Mouse (Mus musculus) limb, embryonic 15.5 days (tissue): ENCODE results near the gene Trim72. TPM values are rescaled to one million over a fixed set of nuclear protein-coding genes. Genes with fewer than 3 reads are reported as not detected.
"Not testable (repeated sequence)": the region's sequence is repeated elsewhere in the genome, so short reads cannot be mapped to it uniquely, and the experiment has no call there.

Experiments
- ATAC-seq: fragments of 200-750 bp; cut with Nextera tagmentation; 2 replicates; pipeline ENCODE4 v1.8.0; 2017; ENCODE audit warnings: low read depth, moderate TSS enrichment; ENCODE audit not compliant: insufficient number of reproducible peaks, low FRiP score, low TSS enrichment
- H3K27ac ChIP-seq: fragments of 300-500 bp; sonication (generic); 2 replicates; pipeline ENCODE4 v1.5.1; 2015; ENCODE audit warnings: moderate library complexity, mild to moderate bottlenecking, inconsistent platforms
- H3K27me3 ChIP-seq: fragments of 300-500 bp; sonication (generic); 2 replicates; pipeline ENCODE4 v1.6.1; 2015; ENCODE audit warnings: inconsistent platforms
- H3K36me3 ChIP-seq: fragments of 300-500 bp; sonication (generic); 2 replicates; pipeline ENCODE4 v1.6.1; 2015; ENCODE audit warnings: inconsistent platforms
- H3K4me1 ChIP-seq: fragments of 300-500 bp; sonication (generic); 2 replicates; pipeline ENCODE4 v1.6.1; 2015; ENCODE audit warnings: inconsistent platforms
- H3K4me2 ChIP-seq: fragments of 300-500 bp; sonication (generic); 2 replicates; pipeline ENCODE4 v1.6.1; 2015; ENCODE audit warnings: mild to moderate bottlenecking, inconsistent platforms
- H3K4me3 ChIP-seq: fragments of 300-500 bp; sonication (generic); 2 replicates; pipeline ENCODE4 v1.5.1; 2015; ENCODE audit warnings: mild to moderate bottlenecking, inconsistent platforms
- H3K9ac ChIP-seq: fragments of 300-500 bp; sonication (generic); 2 replicates; pipeline ENCODE4 v1.6.1; 2015; ENCODE audit warnings: inconsistent platforms
- H3K9me3 ChIP-seq: fragments of 300-500 bp; sonication (generic); 2 replicates; pipeline ENCODE4 v1.6.1; 2016; ENCODE audit warnings: inconsistent platforms
- WGBS: fragments of 180-500 bp; shearing (Covaris S2); methylation state at CpG from one replicate; pipeline ENCODE4 v1.1.7; 2015; 5-methylcytosine and 5-hydroxymethylcytosine counted together
- polyA plus RNA-seq: library from polyadenylated mRNA; unstranded; fragments of >200 nt; fragmentation: Nextera tagmentation; extraction: Ambion mirVana; gene quantifications from 2 replicates; pipeline ENCODE4 v1.2.1, GENCODE M21; 2015

Gene Trim72
- polyA plus RNA-seq, 1 experiment from 2014 or later, result 3.1 TPM

GRCm38 (mm10) chr7:128013116-128013515, 9.4 kb downstream of the Trim72 start:
- 86% methylated on average over 13 of the region's 13 CpGs for WGBS
- H3K4me2 ChIP-seq, result no peak overlapping the region

GRCm38 (mm10) chr7:128016134-128016533, 12.4 kb downstream of the Trim72 start:
- H3K27ac ChIP-seq, H3K4me2 ChIP-seq, H3K4me3 ChIP-seq, H3K9ac ChIP-seq, H3K27me3 ChIP-seq, H3K9me3 ChIP-seq, H3K4me1 ChIP-seq, ATAC-seq, H3K36me3 ChIP-seq: not testable (repeated sequence)
- WGBS, result 80% methylated on average over 5 of the region's 5 CpGs

More at GRCm38 (mm10) chr7:128013116-128013515, 9.4 kb downstream of the Trim72 start:
- H3K27ac ChIP-seq, result no peak overlapping the region
- H3K4me1 ChIP-seq, result peaks cover 10% of the 10 kb centered on the region; the same call in 1 of the 2 replicates
- H3K9ac ChIP-seq, result no peak overlapping the region
- H3K9me3 ChIP-seq, result no peaks in the 10 kb centered on the region
- no peak for ATAC-seq
- H3K36me3 ChIP-seq, result no peaks in the 10 kb centered on the region
- H3K27me3 ChIP-seq, result peaks cover 10% of the 10 kb centered on the region
- H3K4me3 ChIP-seq, result no peak overlapping the region

DNA sequence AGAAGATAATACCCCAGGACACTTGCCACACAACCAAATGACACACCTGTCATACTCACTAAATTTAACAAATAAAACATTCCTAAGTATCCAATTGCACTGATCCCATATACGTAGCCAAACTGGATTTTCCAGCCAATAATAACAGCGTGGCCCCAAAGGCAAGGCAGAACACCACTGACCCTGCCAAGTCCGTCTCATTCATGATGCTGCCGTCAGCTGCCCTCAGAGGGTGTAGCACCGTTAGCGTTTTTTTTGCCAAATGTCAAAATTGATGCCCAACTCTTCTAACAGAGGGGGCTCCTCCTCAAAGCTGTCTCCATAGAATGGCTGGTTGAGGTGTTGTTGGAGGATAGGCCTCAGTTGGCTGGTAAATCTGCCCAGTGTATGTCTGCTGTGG, 12.9 kb downstream of the Trim72 start:
- WGBS, result 61% methylated on average over 6 of the region's 6 CpGs
- ATAC-seq, result no peak

GRCm38 (mm10) chr7:128018275-128018674, 14.5 kb downstream of the Trim72 start:
- H3K4me3 ChIP-seq, result no peak overlapping the region
- no peaks in the 10 kb centered on the region for H3K27me3 ChIP-seq
- 89% methylated on average over 3 of the region's 3 CpGs for WGBS
- no peaks in the 10 kb centered on the region for H3K36me3 ChIP-seq
- H3K4me1 ChIP-seq, result 0 out of 2 replicates have a peak, but pooled peaks cover 5% of the 10 kb centered on the region
- H3K4me2 ChIP-seq, result no peak overlapping the region
- no peak overlapping the region for H3K27ac ChIP-seq
- H3K9me3 ChIP-seq, result no peaks in the 10 kb centered on the region
- H3K9ac ChIP-seq, result no peak overlapping the region
- no peak for ATAC-seq

More for the DNA sequence above, 12.9 kb downstream of the Trim72 start:
- H3K9me3 ChIP-seq, result no peaks in the 10 kb centered on the region
- no peak overlapping the region for H3K4me2 ChIP-seq
- 0 out of 2 replicates have a peak, but pooled peaks cover 5% of the 10 kb centered on the region for H3K4me1 ChIP-seq
- no peaks in the 10 kb centered on the region for H3K27me3 ChIP-seq
- no peak overlapping the region for H3K27ac ChIP-seq
- no peak overlapping the region for H3K4me3 ChIP-seq
- no peaks in the 10 kb centered on the region for H3K36me3 ChIP-seq
- no peak overlapping the region for H3K9ac ChIP-seq

GRCm38 (mm10) chr7:128019187-128019586, 15.4 kb downstream of the Trim72 start:
- 0 out of 2 replicates have a peak, but pooled peaks cover 5% of the 10 kb centered on the region for H3K4me1 ChIP-seq
- H3K27me3 ChIP-seq, result no peaks in the 10 kb centered on the region
- no peak overlapping the region for H3K9ac ChIP-seq
- no peak for ATAC-seq
- WGBS, result 83% methylated on average over 2 of the region's 2 CpGs
- H3K4me2 ChIP-seq, result no peak overlapping the region
- H3K36me3 ChIP-seq, result no peaks in the 10 kb centered on the region
- no peak overlapping the region for H3K4me3 ChIP-seq
- H3K9me3 ChIP-seq, result no peaks in the 10 kb centered on the region
- H3K27ac ChIP-seq, result no peak overlapping the region

DNA sequence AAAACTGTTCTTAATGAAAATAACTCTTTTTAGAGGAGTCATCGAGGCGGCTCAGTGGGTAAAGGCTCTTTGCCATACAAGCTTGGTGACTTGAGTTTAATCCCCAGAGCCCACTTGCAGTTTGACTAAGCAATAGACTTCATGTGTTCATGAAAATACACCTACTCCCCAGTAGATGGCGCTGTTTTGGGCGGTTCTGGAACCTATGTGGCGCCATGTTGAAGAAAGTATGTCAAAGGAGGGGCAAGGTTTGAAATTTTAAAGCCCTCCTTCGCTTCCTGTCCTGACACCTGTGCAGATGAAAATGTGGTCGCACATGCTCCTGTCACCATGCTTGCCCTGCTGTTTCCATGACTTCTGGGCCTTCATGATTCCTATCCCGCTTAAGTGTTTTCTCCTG, 19.2 kb downstream of the Trim72 start:
- no peak overlapping the region for H3K4me2 ChIP-seq
- H3K9ac ChIP-seq, result no peak overlapping the region
- H3K27me3 ChIP-seq, result no peaks in the 10 kb centered on the region
- H3K36me3 ChIP-seq, result no peaks in the 10 kb centered on the region
- no peaks in the 10 kb centered on the region for H3K4me1 ChIP-seq
- 65% methylated on average over 8 of the region's 8 CpGs for WGBS
- no peak overlapping the region for H3K4me3 ChIP-seq
- no peak for ATAC-seq
- no peak overlapping the region for H3K27ac ChIP-seq
- no peaks in the 10 kb centered on the region for H3K9me3 ChIP-seq

DNA sequence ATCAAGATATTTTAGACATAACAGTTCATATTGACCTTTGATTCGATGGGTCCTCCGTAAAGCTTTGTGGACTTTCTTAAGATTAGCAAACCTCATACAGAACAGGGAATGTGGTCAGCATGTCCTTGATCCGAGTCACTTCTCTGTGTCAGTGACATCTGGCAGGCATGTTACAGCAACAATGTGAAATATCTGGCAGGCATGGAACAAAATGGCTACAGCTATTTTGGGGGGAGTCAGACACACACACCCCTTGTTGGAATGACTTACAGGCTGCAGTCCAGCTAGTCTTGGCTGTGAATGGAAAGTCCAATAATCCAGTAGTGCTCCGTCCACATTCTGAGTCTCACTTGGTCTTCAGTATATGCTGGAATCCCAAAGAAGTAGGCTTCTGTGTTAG, 19.8 kb downstream of the Trim72 start:
- Histone ChIP-seq H3K36me3 (no peaks in the 10 kb centered on the region), H3K27me3 (no peaks in the 10 kb centered on the region), H3K4me3 (no peak overlapping the region), H3K4me1 (no peaks in the 10 kb centered on the region), H3K9me3 (no peaks in the 10 kb centered on the region), H3K4me2 (no peak overlapping the region), H3K27ac (no peak overlapping the region), H3K9ac (no peak overlapping the region)
- 85% methylated on average over 4 of the region's 4 CpGs for WGBS
- ATAC-seq, result no peak

GRCm38 (mm10) chr7:128024364-128024763, 20.6 kb downstream of the Trim72 start:
- Histone ChIP-seq H3K9me3 (no peaks in the 10 kb centered on the region), H3K27me3 (no peaks in the 10 kb centered on the region), H3K36me3 (no peaks in the 10 kb centered on the region), H3K27ac (no peak overlapping the region), H3K4me3 (no peak overlapping the region), H3K4me1 (no peaks in the 10 kb centered on the region), H3K9ac (no peak overlapping the region), H3K4me2 (no peak overlapping the region)
- no peak for ATAC-seq
- 89% methylated on average over 9 of the region's 9 CpGs for WGBS

GRCm38 (mm10) chr7:128024932-128025331, 21.2 kb downstream of the Trim72 start:
- no peak for ATAC-seq
- H3K4me3 ChIP-seq, result no peak overlapping the region

GRCm38 (mm10) chr7:128025381-128025780, 21.6 kb downstream of the Trim72 start:
- H3K4me3 ChIP-seq, result no peak overlapping the region
- H3K27me3 ChIP-seq, result no peaks in the 10 kb centered on the region
- no peaks in the 10 kb centered on the region for H3K9me3 ChIP-seq
- no peak overlapping the region for H3K4me2 ChIP-seq
- H3K4me1 ChIP-seq, result no peaks in the 10 kb centered on the region
- no peak for ATAC-seq
- H3K9ac ChIP-seq, result no peak overlapping the region
- no peak overlapping the region for H3K27ac ChIP-seq
- WGBS, result 76% methylated on average over 4 of the region's 4 CpGs
- H3K36me3 ChIP-seq, result no peaks in the 10 kb centered on the region

More at GRCm38 (mm10) chr7:128024932-128025331, 21.2 kb downstream of the Trim72 start:
- H3K9me3 ChIP-seq, result no peaks in the 10 kb centered on the region
- H3K36me3 ChIP-seq, result no peaks in the 10 kb centered on the region
- H3K27me3 ChIP-seq, result no peaks in the 10 kb centered on the region
- no peak overlapping the region for H3K4me2 ChIP-seq
- H3K4me1 ChIP-seq, result no peaks in the 10 kb centered on the region
- 72% methylated on average over 4 of the region's 4 CpGs for WGBS
- no peak overlapping the region for H3K9ac ChIP-seq
- no peak overlapping the region for H3K27ac ChIP-seq

- Histone ChIP-seq H3K9ac (no peak overlapping the region), H3K4me2 (no peak overlapping the region), H3K27me3 (no peaks in the 10 kb centered on the region), H3K36me3 (no peaks in the 10 kb centered on the region), H3K4me3 (no peak overlapping the region), H3K4me1 (no peaks in the 10 kb centered on the region), H3K27ac (no peak overlapping the region), H3K9me3 (no peaks in the 10 kb centered on the region)
- no peak for ATAC-seq
- 41% methylated on average over 9 of the region's 9 CpGs for WGBS
Measured at GRCm38 (mm10) chr7:128031403-128031976, 27.7 kb downstream of the Trim72 start.

GRCm38 (mm10) chr7:128032290-128032988, 28.7 kb downstream of the Trim72 start:
- ATAC-seq, result no peak
- no peaks in the 10 kb centered on the region for H3K27me3 ChIP-seq
- WGBS, result 87% methylated on average over 5 of the region's 5 CpGs

More at GRCm38 (mm10) chr7:128032290-128032988, 28.7 kb downstream of the Trim72 start:
- H3K4me3 ChIP-seq, result no peak overlapping the region
- H3K9ac ChIP-seq, result no peak overlapping the region
- H3K27ac ChIP-seq, result no peak overlapping the region
- H3K4me2 ChIP-seq, result no peak overlapping the region
- no peaks in the 10 kb centered on the region for H3K9me3 ChIP-seq
- no peaks in the 10 kb centered on the region for H3K4me1 ChIP-seq
- no peaks in the 10 kb centered on the region for H3K36me3 ChIP-seq
